Mouse (Mus musculus): Measurements from ENCODE around the gene Alg9.

Alg9 gene

GRCm38 (mm10) chr9:50756711-50757110, 18.1 kb upstream of the Alg9 start:
- no peak for DNase-seq (ENCODE audit: low spot score in 2 of 2)

- DNase-seq (ENCODE audit: low spot score in 2 of 2): no peak
Observed at GRCm38 (mm10) chr9:50761520-50762243, 13.1 kb upstream of the Alg9 start.

- peak in 1 of 2 experiments; percentile 46 for DNase-seq (ENCODE audit: low spot score in 2 of 2)
Observed at GRCm38 (mm10) chr9:50763331-50763730, 11.5 kb upstream of the Alg9 start.

GRCm38 (mm10) chr9:50767531-50768106, 7.2 kb upstream of the Alg9 start:
- peak; percentile 24 to 31 for DNase-seq (ENCODE audit: low spot score in 2 of 2)

- peak; percentile 98 to 99 for DNase-seq (ENCODE audit: low spot score in 2 of 2)
Observed at GRCm38 (mm10) chr9:50768107-50769002, 6.5 kb upstream of the Alg9 start, which contains the start of gene Fdxacb1. Fdxacb1 (plus strand) TSS chr9:50768236.

GRCm38 (mm10) chr9:50770011-50770410, 4.8 kb upstream of the Alg9 start:
- DNase-seq (ENCODE audit: low spot score in 2 of 2): no peak

- DNase-seq (ENCODE audit: low spot score in 2 of 2): no peak
Observed at GRCm38 (mm10) chr9:50774026-50774462, 775 bp upstream of the Alg9 start.

GRCm38 (mm10) chr9:50775662-50776126, 875 bp downstream of the Alg9 start:
- peak in 1 of 2 experiments; percentile 38 for DNase-seq (ENCODE audit: low spot score in 2 of 2)

- no peak for DNase-seq (ENCODE audit: low spot score in 2 of 2)
Observed at GRCm38 (mm10) chr9:50776162-50776760, 1.4 kb downstream of the Alg9 start.

- peak; percentile 43 to 75 for DNase-seq (ENCODE audit: low spot score in 2 of 2)
Observed at GRCm38 (mm10) chr9:50782155-50782554, 7.3 kb downstream of the Alg9 start.

GRCm38 (mm10) chr9:50795266-50795665, 20.4 kb downstream of the Alg9 start:
- no peak for DNase-seq (ENCODE audit: low spot score in 2 of 2)

- no peak for DNase-seq (ENCODE audit: low spot score in 2 of 2)
Observed at GRCm38 (mm10) chr9:50796776-50797175, 22.0 kb downstream of the Alg9 start.

- DNase-seq (ENCODE audit: low spot score in 2 of 2): no peak
Observed at GRCm38 (mm10) chr9:50797641-50798040, 22.8 kb downstream of the Alg9 start.

GRCm38 (mm10) chr9:50798368-50798767, 23.5 kb downstream of the Alg9 start:
- DNase-seq (ENCODE audit: low spot score in 2 of 2): no peak

GRCm38 (mm10) chr9:50800985-50801384, 26.2 kb downstream of the Alg9 start:
- peak in 1 of 2 experiments; percentile 79 for DNase-seq (ENCODE audit: low spot score in 2 of 2)

- DNase-seq (ENCODE audit: low spot score in 2 of 2): peak; percentile 60 to 76
Observed at GRCm38 (mm10) chr9:50803055-50803671, 28.3 kb downstream of the Alg9 start.

GRCm38 (mm10) chr9:50808471-50808870, 33.7 kb downstream of the Alg9 start:
- no peak for DNase-seq (ENCODE audit: low spot score in 2 of 2)

GRCm38 (mm10) chr9:50809146-50809545, 34.3 kb downstream of the Alg9 start:
- DNase-seq (ENCODE audit: low spot score in 2 of 2): no peak

GRCm38 (mm10) chr9:50811187-50811586, 36.4 kb downstream of the Alg9 start:
- peak in 1 of 2 experiments; percentile 50 for DNase-seq (ENCODE audit: low spot score in 2 of 2)

GRCm38 (mm10) chr9:50811746-50812145, 36.9 kb downstream of the Alg9 start:
- no peak for DNase-seq (ENCODE audit: low spot score in 2 of 2)

- DNase-seq (ENCODE audit: low spot score in 2 of 2): no peak
Observed at GRCm38 (mm10) chr9:50813796-50814195, 39.0 kb downstream of the Alg9 start.
